Comparison of ENCODE assay signal across 8 mouse cellular contexts in the genomic region with DNA sequence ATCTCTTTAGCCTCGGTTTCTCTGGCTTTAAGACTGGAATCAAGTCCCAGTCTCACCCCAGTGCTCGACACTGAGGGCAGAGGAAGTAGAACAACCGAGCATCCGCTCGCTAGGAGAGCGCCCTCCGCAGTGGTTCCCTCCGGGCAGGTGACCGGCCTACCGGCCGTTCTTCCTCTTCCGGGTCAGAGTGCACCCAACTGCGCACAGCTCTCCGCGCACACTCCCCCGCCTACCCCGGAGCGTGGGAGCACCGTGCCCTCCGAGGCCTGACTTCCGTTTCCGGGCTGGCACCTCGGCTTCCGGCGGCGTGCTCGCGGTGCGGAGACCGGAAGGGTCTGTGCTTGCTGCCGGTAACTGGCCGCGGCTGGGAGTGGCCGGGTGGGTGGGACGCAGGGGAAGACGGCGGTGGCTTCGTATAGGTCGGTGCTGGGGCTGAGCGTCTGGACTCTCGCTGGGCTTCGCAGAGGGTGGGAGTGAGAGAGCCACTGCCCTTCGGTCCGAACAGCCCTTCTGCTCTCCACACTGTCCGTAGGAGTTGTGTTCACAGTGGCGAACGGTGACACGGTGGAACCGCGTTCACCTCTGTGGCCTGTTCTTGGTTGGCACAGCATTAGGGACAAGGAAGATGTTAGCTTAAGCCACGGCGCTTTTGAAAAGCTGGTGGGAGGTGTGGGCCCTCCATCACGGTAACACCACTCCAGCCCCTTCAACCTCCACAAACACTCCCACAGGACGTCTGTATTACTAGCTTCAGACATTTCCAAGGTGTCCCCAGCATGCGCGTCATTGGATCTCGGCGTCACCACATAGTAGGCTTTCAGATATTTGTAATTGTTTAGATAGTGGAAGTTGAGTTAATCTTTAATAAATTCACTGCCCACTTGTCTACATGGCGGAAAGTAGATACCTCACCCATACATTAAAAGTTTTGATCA. TPM values are rescaled to one million over a fixed set of nuclear protein-coding genes. Genes with fewer than 3 reads are reported as not detected.
DNase-seq lines count a peak whose midpoint lies in the region; ATAC-seq and TF ChIP-seq lines count a peak whose summit lies in the region.

A gene (plus strand): TSS at position 185 of the 935 bp plus-strand sequence.

- WGBS in bone marrow, adult 2 months: under 1% methylated on average over 59 of the region's 59 CpGs
- under 1% methylated on average over 59 of the region's 59 CpGs for WGBS in embryonic facial prominence, embryonic 15.5 days
- 1% methylated on average over 59 of the region's 59 CpGs for WGBS in kidney, embryonic 14.5 days
- WGBS in limb, embryonic 15.5 days: under 1% methylated on average over 59 of the region's 59 CpGs

- H3K4me1 ChIP-seq in bone marrow, adult 2 months (ENCODE audit: control insufficient read depth, insufficient read depth, low read length): no peaks in the 10 kb centered on the region; the same call in 1 of the 2 replicates
- peaks cover 13% of the 10 kb centered on the region for H3K4me1 ChIP-seq in embryonic facial prominence, embryonic 15.5 days
- H3K4me1 ChIP-seq in kidney, embryonic 14.5 days (ENCODE audit: control insufficient read depth, insufficient read depth, low read length): peaks cover 16% of the 10 kb centered on the region
- H3K4me1 ChIP-seq in limb, embryonic 15.5 days: peaks cover 14% of the 10 kb centered on the region

- ATAC-seq in embryonic facial prominence, embryonic 15.5 days (ENCODE audit: insufficient number of reproducible peaks, low FRiP score, low TSS enrichment, low read depth): peak; percentile 99
- peak; percentile 99 for ATAC-seq in kidney, embryonic 14.5 days (ENCODE audit: low FRiP score, low TSS enrichment)
- ATAC-seq in limb, embryonic 15.5 days (ENCODE audit: insufficient number of reproducible peaks, low FRiP score, low TSS enrichment, low read depth): peak; percentile 99

- peak within 1 kb of the TSS; percentile 83 for H3K27ac ChIP-seq in bone marrow, adult 2 months (ENCODE audit: control insufficient read depth, insufficient read depth, low read depth, low read length, poor library complexity)
- peak within 1 kb of the TSS; percentile 87 for H3K27ac ChIP-seq in embryonic facial prominence, embryonic 15.5 days (replicated peaks)
- peak within 1 kb of the TSS; percentile 93 for H3K27ac ChIP-seq in kidney, embryonic 14.5 days (ENCODE audit: low read depth, low read length)
- peak within 1 kb of the TSS; percentile 93 for H3K27ac ChIP-seq in limb, embryonic 15.5 days

- H3K27me3 ChIP-seq in embryonic facial prominence, embryonic 15.5 days: no peaks in the 10 kb centered on the region
- no peaks in the 10 kb centered on the region for H3K27me3 ChIP-seq in kidney, embryonic 14.5 days (ENCODE audit: control insufficient read depth, insufficient read depth, low read length)
- H3K27me3 ChIP-seq in limb, embryonic 15.5 days: no peaks in the 10 kb centered on the region

- no peaks in the 10 kb centered on the region for H3K9me3 ChIP-seq in embryonic facial prominence, embryonic 15.5 days (replicated peaks)
- no peaks in the 10 kb centered on the region for H3K9me3 ChIP-seq in kidney, embryonic 14.5 days (ENCODE audit: control insufficient read depth, low read length)
- H3K9me3 ChIP-seq in limb, embryonic 15.5 days: no peaks in the 10 kb centered on the region

- H3K4me2 ChIP-seq in embryonic facial prominence, embryonic 15.5 days (replicated peaks): peak within 1 kb of the TSS; percentile 86
- peak within 1 kb of the TSS; percentile 87 for H3K4me2 ChIP-seq in kidney, embryonic 14.5 days (replicated peaks; ENCODE audit: low read depth, low read length)
- H3K4me2 ChIP-seq in limb, embryonic 15.5 days: peak within 1 kb of the TSS; percentile 85

- no peak for TF ChIP-seq CTCF in bone marrow, adult 2 months (IDR thresholded peaks at IDR 0.05; ENCODE audit: control insufficient read depth, insufficient read depth, low read length)

- H3K4me3 ChIP-seq in bone marrow, adult 2 months (replicated peaks; ENCODE audit: control insufficient read depth, low read depth, low read length): peak within 1 kb of the TSS; percentile 84
- H3K4me3 ChIP-seq in embryonic facial prominence, embryonic 15.5 days (replicated peaks): peak within 1 kb of the TSS; percentile 74
- H3K4me3 ChIP-seq in kidney, embryonic 14.5 days (ENCODE audit: low read length): peak within 1 kb of the TSS; percentile 76
- H3K4me3 ChIP-seq in limb, embryonic 15.5 days: peak within 1 kb of the TSS; percentile 69

- peaks cover 17% of the 10 kb centered on the region for H3K36me3 ChIP-seq in embryonic facial prominence, embryonic 15.5 days
- H3K36me3 ChIP-seq in kidney, embryonic 14.5 days (ENCODE audit: control insufficient read depth, insufficient read depth, low read length): peaks cover 18% of the 10 kb centered on the region
- peaks cover 21% of the 10 kb centered on the region for H3K36me3 ChIP-seq in limb, embryonic 15.5 days

- DNase-seq in 416B (ENCODE audit: low read depth): peak; percentile 98
- DNase-seq in heart, adult 9 months (ENCODE audit: low spot score in 2 of 2): peak; percentile 96 to 97
- peak; percentile 91 to 93 for DNase-seq in monocyte, adult 2 months (ENCODE audit: low read depth in 1 of 2, low spot score in 2 of 2)
- DNase-seq in spleen, postnatal 36 days (ENCODE audit: low spot score in 2 of 2): peak; percentile 96

- H3K9ac ChIP-seq in embryonic facial prominence, embryonic 15.5 days: peak within 1 kb of the TSS; percentile 60
- H3K9ac ChIP-seq in kidney, embryonic 14.5 days (ENCODE audit: low read depth, low read length): peak within 1 kb of the TSS; percentile 88
- H3K9ac ChIP-seq in limb, embryonic 15.5 days: peak within 1 kb of the TSS; percentile 67

- peak; percentile 69 for TF ChIP-seq POLR2A in bone marrow, adult 2 months (IDR thresholded peaks at IDR 0.05; ENCODE audit: borderline replicate concordance, control insufficient read depth, low read depth, low read length)

RNA-seq across cellular contexts. Expression of the gene that starts here (rescaled TPM):
- polyA plus RNA-seq in bone marrow, adult 2 months (2011; ENCODE audit: insufficient read depth, insufficient read length, low replicate concordance, missing spikeins): 28.8 and 34.7 TPM in 2 replicates
- polyA plus RNA-seq in embryonic facial prominence, embryonic 15.5 days (2015; fragmentation: Nextera tagmentation; extraction: Ambion mirVana): 42.9 and 48.3 TPM in 2 replicates
- polyA plus RNA-seq in kidney, embryonic 14.5 days (2014; fragmentation: Nextera tagmentation; extraction: Ambion mirVana): 50.8 and 56.9 TPM in 2 replicates
- 45.1 and 46.7 TPM in 2 replicates for polyA plus RNA-seq in limb, embryonic 15.5 days (2015; fragmentation: Nextera tagmentation; extraction: Ambion mirVana)

Comparison
In these comparisons a context has a peak if more than half of its experiments do, and no peak if none do; other contexts are left out.
1. Peak in every context shown above with its lines: DNase-seq, ATAC-seq, H3K4me3 ChIP-seq and H3K27ac ChIP-seq.